Mouse (Mus musculus) small intestine, adult 2 months (tissue): ENCODE measurements at regions not wholly inside any gene's neighbourhood (a gene's known extent, or its start where the extent isn't known, plus 50 kb on each side); places are given as distances from the start of the nearest gene placed in this dataset.

Source experiments
- CTCF ChIP-seq: fragments of 200-500 bp; IDR thresholded peaks from 2 replicates; pipeline ENCODE4 v1.5.1; 2012; ENCODE audit warnings: low read depth, mild to moderate bottlenecking, control low read depth, inconsistent platforms, low read length, moderate library complexity, mixed read lengths; ENCODE audit not compliant: insufficient replicate concordance, insufficient read length; ENCODE audit errors: extremely low read depth
- POLR2A ChIP-seq: fragments of 200-500 bp; IDR thresholded peaks from 2 replicates; pipeline ENCODE4 v1.6.1; 2012; ENCODE audit warnings: low read depth, mild to moderate bottlenecking, control low read depth, inconsistent platforms, low read length, moderate library complexity

GRCm38 (mm10) chr2:158929507-158929906 lies 134.9 kb downstream of the Dhx35 start:
- no peak for TF ChIP-seq CTCF
- TF ChIP-seq POLR2A, result no peak
